Mouse (Mus musculus): ENCODE data around the gene Fancd2. TPM values are rescaled to one million over a fixed set of nuclear protein-coding genes. Genes with fewer than 3 reads are reported as not detected.

The Fancd2 gene
- total and polyA plus RNA-seq, 3 experiments: 14.0 to 35.0 (median 18.5) TPM

GRCm38 (mm10) chr6:113630322-113630721, 98.8 kb downstream of the Fancd2 start:
- Histone ChIP-seq H3K79me2 (ENCODE audit: control insufficient read depth, insufficient read depth, low read length, poor library complexity) (no peaks in the 10 kb centered on the region), H3K4me3 (ENCODE audit: control insufficient read depth in 1 of 2, insufficient read depth in 1 of 2, low read depth in 2 of 2, low read length in 2 of 2) (no peak overlapping the region), H3K9ac (ENCODE audit: control insufficient read depth, low read depth, low read length, poor library complexity, severe bottlenecking) (no peak overlapping the region), H3K4me1 (ENCODE audit: control insufficient read depth in 1 of 2, insufficient read depth in 2 of 2, low read length in 2 of 2) (0 out of 4 replicates have a peak, but pooled peaks cover 0 to under 1% of the 10 kb centered on the region in 2 experiments), H3K27ac (ENCODE audit: control insufficient read depth, low read depth, low read length) (no peak overlapping the region), H3K36me3 (ENCODE audit: control insufficient read depth in 1 of 2, insufficient read depth in 2 of 2, low read length in 2 of 2) (peaks cover 0 to 4% of the 10 kb centered on the region in 2 experiments), H3K9me3 (replicated peaks; ENCODE audit: insufficient read depth, low read length) (no peaks in the 10 kb centered on the region), H3K27me3 (ENCODE audit: control insufficient read depth in 1 of 2, insufficient read depth in 2 of 2, low read length in 2 of 2) (no peaks in the 10 kb centered on the region)
- no peak for DNase-seq (ENCODE audit: low read depth, low spot score)
- TF ChIP-seq TAL1 (IDR thresholded peaks at IDR 0.05; ENCODE audit: low read length): no peak
- TF ChIP-seq ETS1 (IDR thresholded peaks at IDR 0.05; ENCODE audit: low read depth, low read length): no peak
- TF ChIP-seq NRF1 (IDR thresholded peaks at IDR 0.05; ENCODE audit: insufficient read depth, low read depth, low read length, poor library complexity, severe bottlenecking): no peak
- TF ChIP-seq MAX (IDR thresholded peaks at IDR 0.05; ENCODE audit: low read length): no peak
- no peak for TF ChIP-seq E2F4 (IDR thresholded peaks at IDR 0.05; ENCODE audit: borderline replicate concordance, low read depth, low read length)
- TF ChIP-seq UBTF (IDR thresholded peaks at IDR 0.05; ENCODE audit: borderline replicate concordance, insufficient read depth, low read depth, low read length): no peak
- no peak for TF ChIP-seq NELFE (IDR thresholded peaks at IDR 0.05; ENCODE audit: low read depth, low read length)
- TF ChIP-seq ZMIZ1 (IDR thresholded peaks at IDR 0.05; ENCODE audit: low read depth, low read length): no peak
- TF ChIP-seq CHD2 (IDR thresholded peaks at IDR 0.05; ENCODE audit: low read length): no peak
- no peak for TF ChIP-seq CTCF (IDR thresholded peaks at IDR 0.05 in 2 of 3, conservative IDR thresholded peaks at IDR 0.05 in 1 of 3; ENCODE audit: control insufficient read depth in 1 of 3, insufficient read depth in 1 of 3, low read depth in 2 of 3, low read length in 3 of 3, poor library complexity in 1 of 3, severe bottlenecking in 1 of 3)
- no peak for TF ChIP-seq POLR2AphosphoS5 (IDR thresholded peaks at IDR 0.05; ENCODE audit: borderline replicate concordance, low read depth, low read length)
- TF ChIP-seq GABPA (IDR thresholded peaks at IDR 0.05; ENCODE audit: low read depth, low read length): no peak
- no peak for TF ChIP-seq ZKSCAN1 (IDR thresholded peaks at IDR 0.05; ENCODE audit: low read depth, low read length)
- no peak for TF ChIP-seq USF1 (IDR thresholded peaks at IDR 0.05; ENCODE audit: low read depth, low read length)
- TF ChIP-seq ZNF384 (IDR thresholded peaks at IDR 0.05; ENCODE audit: low read depth, low read length): no peak
- no peak for TF ChIP-seq TBP (IDR thresholded peaks at IDR 0.05; ENCODE audit: low read depth, low read length)
- TF ChIP-seq MAFK (IDR thresholded peaks at IDR 0.05; ENCODE audit: borderline replicate concordance, low read depth, low read length): no peak
- TF ChIP-seq MXI1 (IDR thresholded peaks at IDR 0.05; ENCODE audit: low read depth, low read length): no peak
- no peak for TF ChIP-seq ELF1 (IDR thresholded peaks at IDR 0.05; ENCODE audit: low read depth, low read length)
- no peak for TF ChIP-seq RAD21 (IDR thresholded peaks at IDR 0.05; ENCODE audit: low read depth, low read length)

GRCm38 (mm10) chr6:113632863-113633262, 101.4 kb downstream of the Fancd2 start:
- Histone ChIP-seq H3K27me3 (ENCODE audit: control insufficient read depth in 1 of 2, insufficient read depth in 2 of 2, low read length in 2 of 2) (no peaks in the 10 kb centered on the region), H3K4me3 (ENCODE audit: control insufficient read depth in 1 of 2, insufficient read depth in 1 of 2, low read depth in 2 of 2, low read length in 2 of 2) (no peak overlapping the region), H3K36me3 (ENCODE audit: control insufficient read depth in 1 of 2, insufficient read depth in 2 of 2, low read length in 2 of 2) (no peaks in the 10 kb centered on the region; a peak in 1 of 4 replicates), H3K27ac (ENCODE audit: control insufficient read depth, low read depth, low read length) (no peak overlapping the region), H3K79me2 (ENCODE audit: control insufficient read depth, insufficient read depth, low read length, poor library complexity) (no peaks in the 10 kb centered on the region), H3K9ac (ENCODE audit: control insufficient read depth, low read depth, low read length, poor library complexity, severe bottlenecking) (no peak overlapping the region), H3K4me1 (ENCODE audit: control insufficient read depth in 1 of 2, insufficient read depth in 2 of 2, low read length in 2 of 2) (no peaks in the 10 kb centered on the region), H3K9me3 (replicated peaks; ENCODE audit: insufficient read depth, low read length) (no peaks in the 10 kb centered on the region)
- TF ChIP-seq EP300 (IDR thresholded peaks at IDR 0.05; ENCODE audit: low read depth in 1 of 2, low read length in 2 of 2) (no peak), CHD2 (IDR thresholded peaks at IDR 0.05; ENCODE audit: low read length) (no peak), TAL1 (IDR thresholded peaks at IDR 0.05; ENCODE audit: low read length) (no peak), MAZ (IDR thresholded peaks at IDR 0.05; ENCODE audit: low read depth, low read length) (no peak), MAX (IDR thresholded peaks at IDR 0.05; ENCODE audit: low read length) (no peak), MYB (IDR thresholded peaks at IDR 0.05; ENCODE audit: low read depth, low read length) (no peak), USF1 (IDR thresholded peaks at IDR 0.05; ENCODE audit: low read depth, low read length) (no peak)
- DNase-seq (ENCODE audit: low read depth, low spot score): no peak
